Mouse (Mus musculus) thymus, adult 2 months (tissue): ENCODE measurements around the gene 1700066M21Rik.

Experiments used
- CTCF ChIP-seq: fragments of 200-500 bp; IDR thresholded peaks from 2 replicates; pipeline ENCODE4 v1.5.1; 2012; ENCODE audit warnings: mild to moderate bottlenecking, control low read depth, low read length, moderate library complexity, borderline replicate concordance; ENCODE audit not compliant: control insufficient read depth, poor library complexity, insufficient read depth; ENCODE audit errors: extremely low read depth
- POLR2A ChIP-seq: fragments of 200-500 bp; IDR thresholded peaks from 2 replicates; pipeline ENCODE4 v1.6.1; 2012; ENCODE audit warnings: mild to moderate bottlenecking, low read length, control low read depth, moderate library complexity; ENCODE audit not compliant: control insufficient read depth, poor library complexity, insufficient read depth; ENCODE audit errors: extremely low read depth

GRCm38 (mm10) chr1:57429786-57430483 lies 52.5 kb downstream of the 1700066M21Rik start:
- TF ChIP-seq CTCF = no peak
- TF ChIP-seq POLR2A = no peak
